Mouse (Mus musculus) heart, postnatal 0 days (tissue): ENCODE data around the gene Cyp24a1.

ENCODE experiments used
- CTCF ChIP-seq: IDR thresholded peaks from 2 replicates; pipeline ENCODE4 v1.5.1; 2016; ENCODE audit warnings: antibody characterized with exemption, control low read depth, low read depth
- EP300 ChIP-seq: IDR thresholded peaks from 2 replicates; pipeline ENCODE4 v1.6.1; 2016; ENCODE audit warnings: antibody characterized with exemption, low read depth

GRCm38 (mm10) chr2:170483914-170484313 is 13.0 kb downstream of the Cyp24a1 start:
- no peak for TF ChIP-seq EP300
- TF ChIP-seq CTCF, result no peak
